Mouse (Mus musculus): ENCODE results near the gene Fzd1.

The Fzd1 gene

GRCm38 (mm10) chr5:4742722-4743121, 15.1 kb downstream of the Fzd1 start:
- no peak for DNase-seq

- DNase-seq: no peak
These were observed 20.8 kb downstream of the Fzd1 start for GRCm38 (mm10) chr5:4737013-4737412.

GRCm38 (mm10) chr5:4735461-4735860, 22.4 kb downstream of the Fzd1 start:
- no peak for DNase-seq

- DNase-seq: no peak
These were observed 24.6 kb downstream of the Fzd1 start for GRCm38 (mm10) chr5:4733239-4733638.

GRCm38 (mm10) chr5:4732241-4733229, 25.3 kb downstream of the Fzd1 start:
- DNase-seq: no peak

- DNase-seq: no peak
These were observed 26.1 kb downstream of the Fzd1 start for GRCm38 (mm10) chr5:4731743-4732215.

- no peak for DNase-seq
These were observed 26.8 kb downstream of the Fzd1 start for GRCm38 (mm10) chr5:4731064-4731463.
